Mouse (Mus musculus): ENCODE data around the gene Clic5.

- TF ChIP-seq ZC3H11A (IDR thresholded peaks at IDR 0.05; ENCODE audit: borderline replicate concordance, low read depth, low read length) (no peak), CHD2 (IDR thresholded peaks at IDR 0.05; ENCODE audit: low read depth, low read length) (no peak), HCFC1 (IDR thresholded peaks at IDR 0.05; ENCODE audit: borderline replicate concordance, insufficient read depth, low read length) (no peak)
Measured at GRCm38 (mm10) chr17:44212960-44213619, 24.7 kb downstream of the Clic5 start.

Measured in ES-E14 (cell line).